Mouse (Mus musculus) G1E (cell line): ENCODE data around the gene Hacl1. TPM values are rescaled to one million over a fixed set of nuclear protein-coding genes. Genes with fewer than 3 reads are reported as not detected.

Experiments
- ATAC-seq: 2 replicates; pipeline ENCODE4 v1.8.0; 2016; ENCODE audit warnings: mild to moderate bottlenecking; ENCODE audit not compliant: insufficient number of reproducible peaks, poor library complexity, low FRiP score, severe bottlenecking; ENCODE audit errors: extremely low read depth
- DNase-seq: peaks from one replicate; pipeline ENCODE4 v3.0.0; 2012; ENCODE audit warnings: low spot score
- H3K27me3 ChIP-seq: 2 replicates; pipeline ENCODE4 v1.6.1; 2012; ENCODE audit warnings: mild to moderate bottlenecking, low read length, inconsistent platforms; ENCODE audit not compliant: insufficient read depth
- H3K36me3 ChIP-seq: replicated peaks from 2 replicates; pipeline ENCODE3; 2012; ENCODE audit warnings: mild to moderate bottlenecking, inconsistent platforms
- H3K4me1 ChIP-seq: 2 replicates; pipeline ENCODE4 v1.6.1; 2012; ENCODE audit warnings: low read depth, low read length, inconsistent platforms, mixed read lengths; ENCODE audit not compliant: insufficient read depth
- H3K4me3 ChIP-seq: 2 replicates; pipeline ENCODE4 v1.5.1; 2012; ENCODE audit warnings: low read depth, mild to moderate bottlenecking, inconsistent platforms, low read length, moderate library complexity, mixed read lengths
- H3K9me3 ChIP-seq: replicated peaks from 2 replicates; pipeline ENCODE4 v1.6.1; 2012; ENCODE audit warnings: inconsistent platforms
- CTCF ChIP-seq: IDR thresholded peaks from 2 replicates; pipeline ENCODE4 v1.5.1; 2012; ENCODE audit warnings: low read depth, low read length, inconsistent platforms, mixed read lengths
- GATA1 ChIP-seq: IDR thresholded peaks from 2 replicates; pipeline ENCODE4 v1.6.1; 2012; ENCODE audit warnings: borderline replicate concordance, low read length, inconsistent platforms, mixed read lengths
- GATA2 ChIP-seq: IDR thresholded peaks from 2 replicates; pipeline ENCODE4 v1.6.1; 2012; ENCODE audit warnings: low read depth, low read length, inconsistent platforms, borderline replicate concordance
- POLR2AphosphoS5 ChIP-seq: IDR thresholded peaks from 2 replicates; pipeline ENCODE4 v1.6.1; 2012; ENCODE audit warnings: low read depth, low read length, inconsistent platforms; ENCODE audit not compliant: insufficient replicate concordance
- TAL1 ChIP-seq: conservative IDR thresholded peaks from 2 replicates; pipeline ENCODE4 v1.6.1; 2012; ENCODE audit warnings: low read depth, low read length, inconsistent platforms, mixed read lengths
- polyA plus RNA-seq: library from polyadenylated mRNA; stranded (reverse); fragments of >175 nt; gene quantifications from 2 replicates; pipeline ENCODE4 v1.2.3, GENCODE M21; 2012
- total RNA-seq, 2 experiments: library from RNA; stranded (forward) in 1 of 2; stranded (reverse) in 1 of 2; fragments of 200-1000 nt in 1 of 2; fragments of >200 nt in 1 of 2; fragmentation: Nextera tagmentation in 1 of 2; gene quantifications; 2 replicates each; pipeline ENCODE4 v1.2.3; 2014 to 2017

Hacl1 gene
- total and polyA plus RNA-seq, 3 experiments, result 1.9 to 41.8 (median 34.3) TPM

GRCm38 (mm10) chr14:31586451-31586850, 54.6 kb downstream of the Hacl1 start:
- ATAC-seq, result no peak

GRCm38 (mm10) chr14:31583082-31583481, 58.0 kb downstream of the Hacl1 start:
- H3K36me3 ChIP-seq, result no peaks in the 10 kb centered on the region
- TF ChIP-seq TAL1 (no peak), CTCF (no peak), GATA1 (no peak)
- DNase-seq (no peak), ATAC-seq (no peak)
- no peak overlapping the region for H3K4me3 ChIP-seq
- H3K4me1 ChIP-seq, result no peaks in the 10 kb centered on the region
- H3K27me3 ChIP-seq, result peaks cover 8% of the 10 kb centered on the region; the same call in 1 of the 2 replicates
- no peaks in the 10 kb centered on the region for H3K9me3 ChIP-seq

More at GRCm38 (mm10) chr14:31586451-31586850, 54.6 kb downstream of the Hacl1 start:
- Histone ChIP-seq H3K4me1 (no peaks in the 10 kb centered on the region), H3K27me3 (peaks cover 12% of the 10 kb centered on the region; the same call in 1 of the 2 replicates), H3K4me3 (no peak overlapping the region), H3K36me3 (no peaks in the 10 kb centered on the region), H3K9me3 (no peaks in the 10 kb centered on the region)
- no peak for TF ChIP-seq TAL1
- TF ChIP-seq CTCF, result no peak
- TF ChIP-seq GATA1, result no peak
- TF ChIP-seq POLR2AphosphoS5, result no peak
- TF ChIP-seq GATA2, result no peak
- no peak for DNase-seq

DNA sequence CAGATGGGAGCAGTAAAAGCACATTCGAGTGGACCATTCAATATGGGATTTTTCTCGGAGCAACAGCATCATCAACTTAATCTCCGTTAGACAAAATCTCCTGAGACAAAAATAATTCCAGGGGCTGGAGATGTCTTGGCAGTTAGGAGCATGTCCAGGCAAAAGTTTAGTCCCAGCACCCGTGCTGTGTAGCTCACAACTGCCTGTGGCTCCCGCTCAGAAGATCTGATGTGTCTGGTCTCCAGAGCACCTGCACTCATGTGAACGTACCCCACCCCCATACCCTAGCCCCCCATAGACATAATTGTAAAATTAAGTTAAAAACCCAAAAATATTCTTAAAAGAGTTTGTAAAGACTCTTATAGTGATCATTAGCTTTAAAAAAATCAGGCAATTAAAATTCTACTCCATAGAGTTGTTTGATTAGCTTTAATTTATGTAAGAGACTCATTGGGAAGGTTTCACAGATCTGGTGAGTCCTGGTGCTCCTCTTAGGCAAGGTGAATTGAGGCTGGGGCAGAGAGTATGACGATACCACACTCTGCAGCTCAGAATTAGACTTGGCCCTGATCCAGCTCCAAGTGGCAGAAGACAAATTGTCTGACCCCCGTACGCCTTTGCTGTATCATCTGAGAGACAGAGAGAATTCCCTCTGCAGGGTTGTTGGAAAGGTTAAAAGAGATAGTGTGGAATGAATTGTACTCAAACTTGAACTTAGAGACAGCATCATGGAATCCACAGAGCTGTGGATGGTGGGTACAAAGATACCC, 62.9 kb downstream of the Hacl1 start:
- H3K36me3 ChIP-seq, result no peaks in the 10 kb centered on the region
- peaks cover 7% of the 10 kb centered on the region for H3K4me1 ChIP-seq
- no peak for ATAC-seq
- H3K27me3 ChIP-seq, result peaks cover 26% of the 10 kb centered on the region
- no peak for TF ChIP-seq GATA1
- TF ChIP-seq GATA2, result no peak
- TF ChIP-seq TAL1, result no peak
- TF ChIP-seq CTCF, result no peak
- no peak for TF ChIP-seq POLR2AphosphoS5
- no peaks in the 10 kb centered on the region for H3K9me3 ChIP-seq
- no peak for DNase-seq
- no peak overlapping the region for H3K4me3 ChIP-seq

DNA sequence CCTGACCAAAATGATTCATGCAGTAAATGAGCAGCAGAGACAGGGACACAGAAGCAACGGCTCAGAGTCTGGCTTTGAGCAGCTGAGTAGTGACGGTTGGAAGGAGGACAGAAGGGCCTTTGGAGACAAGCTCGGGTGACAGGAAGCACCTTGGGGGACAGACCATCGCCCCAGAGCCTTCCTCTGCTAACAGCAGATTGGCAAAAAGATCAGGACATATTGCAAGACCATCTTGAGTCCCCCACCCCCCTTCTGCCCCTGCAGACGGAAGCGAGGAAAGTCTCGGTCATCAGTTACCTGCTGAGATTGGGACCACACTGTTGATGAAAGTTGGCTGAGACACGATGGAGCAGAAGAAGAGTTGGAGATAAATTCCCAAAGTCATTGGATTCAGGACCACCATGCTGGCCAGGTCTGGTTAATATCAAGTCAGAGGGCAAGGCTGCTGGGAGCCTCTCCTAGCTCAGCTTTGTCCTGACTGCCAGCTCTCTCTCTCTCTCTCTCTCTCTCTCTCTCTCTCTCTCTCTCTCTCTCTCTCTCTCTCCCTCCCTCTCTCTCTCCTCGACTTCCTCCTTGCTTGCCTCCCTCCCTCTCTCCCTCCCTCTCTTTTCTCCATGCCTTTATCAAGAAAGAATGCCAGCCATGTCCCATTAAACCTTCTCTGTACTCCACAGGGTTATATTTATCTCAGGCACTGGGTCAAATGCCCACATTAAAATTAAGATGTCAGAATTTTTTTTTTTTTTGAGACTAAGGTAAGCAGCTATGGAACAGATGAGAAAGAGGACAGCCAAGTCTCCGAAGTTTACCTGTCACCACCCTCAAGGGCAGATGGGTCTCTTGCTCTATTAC, 64.0 kb downstream of the Hacl1 start:
- Histone ChIP-seq H3K4me3 (no peak overlapping the region), H3K9me3 (no peaks in the 10 kb centered on the region), H3K27me3 (peaks cover 26% of the 10 kb centered on the region), H3K36me3 (no peaks in the 10 kb centered on the region), H3K4me1 (peaks cover 14% of the 10 kb centered on the region)
- DNase-seq (no peak), ATAC-seq (no peak)
- no peak for TF ChIP-seq TAL1
- TF ChIP-seq GATA1, result no peak
- no peak for TF ChIP-seq POLR2AphosphoS5
- TF ChIP-seq GATA2, result no peak
- no peak for TF ChIP-seq CTCF

GRCm38 (mm10) chr14:31575866-31576265, 65.2 kb downstream of the Hacl1 start:
- DNase-seq (no peak), ATAC-seq (no peak)
- no peaks in the 10 kb centered on the region for H3K36me3 ChIP-seq
- peaks cover 26% of the 10 kb centered on the region for H3K27me3 ChIP-seq
- peaks cover 21% of the 10 kb centered on the region for H3K4me1 ChIP-seq
- TF ChIP-seq GATA2, result no peak
- TF ChIP-seq TAL1, result no peak
- no peak for TF ChIP-seq GATA1
- TF ChIP-seq POLR2AphosphoS5, result no peak
- no peak for TF ChIP-seq CTCF
- H3K9me3 ChIP-seq, result no peaks in the 10 kb centered on the region
- H3K4me3 ChIP-seq, result no peak overlapping the region

GRCm38 (mm10) chr14:31574903-31575665, 66.0 kb downstream of the Hacl1 start:
- TF ChIP-seq CTCF, result no peak
- no peak for TF ChIP-seq GATA2
- no peak for TF ChIP-seq GATA1
- H3K27me3 ChIP-seq, result peaks cover 26% of the 10 kb centered on the region
- peaks cover 29% of the 10 kb centered on the region for H3K4me1 ChIP-seq
- ATAC-seq (no peak), DNase-seq (no peak)
- H3K9me3 ChIP-seq, result no peaks in the 10 kb centered on the region
- no peak overlapping the region for H3K4me3 ChIP-seq
- H3K36me3 ChIP-seq, result no peaks in the 10 kb centered on the region
